ENCODE assay signal across 9 mouse cellular contexts in the genomic region with DNA sequence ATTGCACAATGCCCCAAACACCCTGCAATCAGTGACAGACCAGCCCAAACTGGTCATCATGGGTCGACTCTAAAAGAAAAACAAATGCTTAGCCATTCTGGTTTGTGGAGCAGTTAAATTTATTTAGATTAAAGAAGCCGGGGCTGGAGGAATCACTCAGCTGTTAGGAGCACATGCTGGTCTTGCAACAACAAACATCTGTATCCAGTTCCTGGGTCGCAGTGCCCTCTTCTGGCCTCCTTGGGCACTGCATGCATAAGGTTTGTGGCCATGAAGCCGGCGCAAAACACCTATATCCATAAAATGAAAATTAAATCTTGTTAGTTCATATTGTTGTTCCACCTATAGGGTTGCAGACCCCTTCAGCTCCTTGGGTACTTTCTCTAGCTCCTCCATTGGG. TPM values are rescaled to one million over a fixed set of nuclear protein-coding genes. Genes with fewer than 3 reads are reported as not detected.
A peak's percentile ranks its signal among the peaks of the same experiment; 100 is the strongest.
DNase-seq lines count a peak whose midpoint lies in the region; ATAC-seq and TF ChIP-seq lines count a peak whose summit lies in the region.
"Had no signal": no experiment of that assay in that cellular context is flagged by ENCODE, and none has a peak within 500 bp of the region (broad histone marks: within the 10 kb centered on the region; RNA-seq: fewer than 3 reads in every experiment).

No protein-coding gene starts in this region.

- no peaks in the 10 kb centered on the region for H3K36me3 ChIP-seq in heart, embryonic 11.5 days (ENCODE audit: control insufficient read depth, insufficient read depth, low read length)
- H3K36me3 ChIP-seq: lung, embryonic 15.5 days had no signal

- no peak overlapping the region for H3K9ac ChIP-seq in heart, embryonic 11.5 days (ENCODE audit: low read depth, low read length)
- H3K9ac ChIP-seq: lung, embryonic 15.5 days had no signal

- no peaks in the 10 kb centered on the region for H3K27me3 ChIP-seq in heart, embryonic 11.5 days (ENCODE audit: control insufficient read depth, insufficient read depth, low read length)
- H3K27me3 ChIP-seq: lung, embryonic 15.5 days had no signal

- peak; percentile 47 for TF ChIP-seq CTCF in cortical plate, adult 2 months (IDR thresholded peaks at IDR 0.05; ENCODE audit: extremely low read depth, insufficient read depth, low read length)

- 25% methylated on average over 5 of the region's 5 CpGs for WGBS in heart, embryonic 11.5 days (ENCODE audit: insufficient replicate concordance)
- WGBS in large intestine, adult 2 months, result 22% methylated on average over 5 of the region's 5 CpGs

- DNase-seq in heart, adult 8-10 months (ENCODE audit: low spot score), result peak; percentile 10
- peak; percentile 85 for DNase-seq in A20 (ENCODE audit: low read depth, low spot score)
- peak; percentile 86 for DNase-seq in R1 (ENCODE audit: low read depth, low spot score)
- peak; percentile 38 for DNase-seq in large intestine, adult 2 months (ENCODE audit: low read depth, low spot score)
- DNase-seq in naive thymus-derived CD4-positive, alpha-beta T cell, adult 2 months (ENCODE audit: low read depth), result peak; percentile 83
- DNase-seq in thymus, postnatal 14 days, result peak; percentile 78

- ATAC-seq in heart, embryonic 11.5 days (replicated peaks; ENCODE audit: insufficient number of reproducible peaks, low FRiP score, low TSS enrichment), result no peak

- no peak overlapping the region for H3K27ac ChIP-seq in heart, embryonic 11.5 days (ENCODE audit: low read depth, low read length)
- H3K27ac ChIP-seq in cortical plate, adult 2 months (ENCODE audit: insufficient read depth, low read length), result no peak overlapping the region
- H3K27ac ChIP-seq: lung, embryonic 15.5 days had no signal

- no peaks in the 10 kb centered on the region for H3K4me1 ChIP-seq in heart, embryonic 11.5 days (ENCODE audit: control insufficient read depth, insufficient read depth, low read length)
- no peaks in the 10 kb centered on the region for H3K4me1 ChIP-seq in cortical plate, adult 2 months (ENCODE audit: control insufficient read depth, insufficient read depth, low read length)
- H3K4me1 ChIP-seq: lung, embryonic 15.5 days had no signal

- no peak overlapping the region for H3K4me2 ChIP-seq in heart, embryonic 11.5 days
- H3K4me2 ChIP-seq: lung, embryonic 15.5 days had no signal

- H3K4me3 ChIP-seq in heart, embryonic 11.5 days (ENCODE audit: low read depth, low read length), result no peak overlapping the region
- no peak overlapping the region for H3K4me3 ChIP-seq in cortical plate, adult 2 months (ENCODE audit: insufficient read depth, low read length)
- H3K4me3 ChIP-seq: lung, embryonic 15.5 days had no signal

- H3K9me3 ChIP-seq in heart, embryonic 11.5 days (replicated peaks; ENCODE audit: control insufficient read depth, low read length), result no peaks in the 10 kb centered on the region
- H3K9me3 ChIP-seq: lung, embryonic 15.5 days had no signal

- TF ChIP-seq POLR2A in cortical plate, adult 2 months (IDR thresholded peaks at IDR 0.05; ENCODE audit: extremely low read depth, insufficient read depth, low read length), result no peak

RNA-seq across cellular contexts. Expression of a gene that starts 54.9 kb away (rescaled TPM):
- 100 to 1,000 TPM; 157 to 166 (median 162) TPM for total RNA-seq in heart, adult 8-10 months (2022)
- 239 and 247 TPM in 2 replicates for polyA plus RNA-seq in heart, embryonic 11.5 days (2014; fragmentation: Nextera tagmentation; extraction: Ambion mirVana)
- polyA plus RNA-seq in cortical plate, adult 2 months (2012; rRNA removed), result 114 and 115 TPM in 2 replicates
- 58.4 and 62.2 TPM in 2 replicates for polyA plus RNA-seq in large intestine, adult 2 months (2012; rRNA removed)

RNA-seq across cellular contexts. Expression of a gene that starts 57.5 kb away (rescaled TPM):
- total RNA-seq in heart, adult 8-10 months (2022), result 1 to 10 TPM in 2 of 4 experiments, under 1 TPM in 2; 0.62 to 1.7 (median 1.0) TPM
- polyA plus RNA-seq in heart, embryonic 11.5 days (2014; fragmentation: Nextera tagmentation; extraction: Ambion mirVana), result 3.0 TPM in 2 replicates
- 0.49 and 0.50 TPM in 2 replicates for polyA plus RNA-seq in cortical plate, adult 2 months (2012; rRNA removed)
- 9.8 and 12.3 TPM in 2 replicates for polyA plus RNA-seq in large intestine, adult 2 months (2012; rRNA removed)

Comparison
In these comparisons a context has a peak if more than half of its experiments do, and no peak if none do; other contexts are left out.
1. DNase-seq: peak in every context shown above with its lines; median percentile 86 in R1; 85 in A20; 83 in naive thymus-derived CD4-positive, alpha-beta T cell, adult 2 months; 78 in thymus, postnatal 14 days; 38 in large intestine, adult 2 months; 10 in heart, adult 8-10 months.